Mouse (Mus musculus) heart, adult 2 months (tissue): ENCODE measurements at regions not wholly inside any gene's neighbourhood (a gene's known extent, or its start where the extent isn't known, plus 50 kb on each side); places are given as distances from the start of the nearest gene placed in this dataset.

Experiments used
- DNase-seq, 2 experiments: peaks; one replicate each; pipeline ENCODE4 v3.0.0; 2021
- H3K27ac ChIP-seq: fragments of 200-600 bp; 2 replicates; pipeline ENCODE4 v1.8.1; 2022
- H3K27me3 ChIP-seq: fragments of 200-500 bp; 2 replicates; pipeline ENCODE4 v1.6.1; 2012; ENCODE audit warnings: mild to moderate bottlenecking, low read length, inconsistent platforms, mixed read lengths; ENCODE audit not compliant: control insufficient read depth, insufficient read depth
- H3K36me3 ChIP-seq: fragments of 200-500 bp; 2 replicates; pipeline ENCODE4 v1.6.1; 2012; ENCODE audit warnings: low read length, inconsistent platforms; ENCODE audit not compliant: control insufficient read depth, insufficient read depth
- H3K4me1 ChIP-seq: fragments of 200-500 bp; 2 replicates; pipeline ENCODE4 v1.6.1; 2011; ENCODE audit warnings: low read length; ENCODE audit not compliant: control insufficient read depth, insufficient read depth
- H3K4me3 ChIP-seq: fragments of 200-600 bp; 2 replicates; pipeline ENCODE4 v1.8.1; 2022
- H3K79me2 ChIP-seq: fragments of 200-500 bp; replicated peaks from 2 replicates; pipeline ENCODE4 v1.6.1; 2012; ENCODE audit warnings: mild to moderate bottlenecking, inconsistent platforms, low read length, moderate library complexity, mixed read lengths; ENCODE audit not compliant: control insufficient read depth, insufficient read depth
- H3K9ac ChIP-seq: fragments of 200-500 bp; 2 replicates; pipeline ENCODE4 v1.6.1; 2012; ENCODE audit warnings: low read depth, mild to moderate bottlenecking, control low read depth, inconsistent platforms, low read length, mixed read lengths
- CTCF ChIP-seq: fragments of 200-600 bp; IDR thresholded peaks from 2 replicates; pipeline ENCODE4 v1.8.1; 2022; ENCODE audit warnings: antibody characterized with exemption, mild to moderate bottlenecking, moderate library complexity
- EP300 ChIP-seq: fragments of 200-500 bp; IDR thresholded peaks from 2 replicates; pipeline ENCODE4 v1.6.1; 2011; ENCODE audit warnings: low read depth, low read length, control low read depth; ENCODE audit not compliant: insufficient read depth
- POLR2A ChIP-seq: fragments of 200-500 bp; IDR thresholded peaks from 2 replicates; pipeline ENCODE4 v1.6.1; 2011; ENCODE audit warnings: mild to moderate bottlenecking, low read depth, low read length, control low read depth; ENCODE audit not compliant: insufficient read depth
- WGBS: fragments of 180-500 bp; shearing (Covaris S2); methylation state at CpG from one replicate; pipeline ENCODE4 v1.1.7; 2018; 5-methylcytosine and 5-hydroxymethylcytosine counted together
- intact Hi-C: fragments of 180-260 bp; cut with DNase I; formaldehyde crosslinking; loops from one replicate; pipeline ENCODE4 v1.15.1; 2025

- Histone ChIP-seq H3K79me2 (no peaks in the 10 kb centered on the region), H3K4me3 (no peak overlapping the region), H3K4me1 (no peaks in the 10 kb centered on the region), H3K27ac (no peak overlapping the region), H3K36me3 (no peaks in the 10 kb centered on the region), H3K27me3 (no peaks in the 10 kb centered on the region), H3K9ac (no peak overlapping the region)
- WGBS = 73% methylated on average over 1 of the region's 1 CpGs
- intact Hi-C loops = no loop called here
- TF ChIP-seq EP300 = no peak
- no peak for TF ChIP-seq CTCF
- no peak for TF ChIP-seq POLR2A
- no peak for DNase-seq
These were observed 572.6 kb upstream of the Robo2 start for GRCm38 (mm10) chr16:74984207-74984606.

DNA sequence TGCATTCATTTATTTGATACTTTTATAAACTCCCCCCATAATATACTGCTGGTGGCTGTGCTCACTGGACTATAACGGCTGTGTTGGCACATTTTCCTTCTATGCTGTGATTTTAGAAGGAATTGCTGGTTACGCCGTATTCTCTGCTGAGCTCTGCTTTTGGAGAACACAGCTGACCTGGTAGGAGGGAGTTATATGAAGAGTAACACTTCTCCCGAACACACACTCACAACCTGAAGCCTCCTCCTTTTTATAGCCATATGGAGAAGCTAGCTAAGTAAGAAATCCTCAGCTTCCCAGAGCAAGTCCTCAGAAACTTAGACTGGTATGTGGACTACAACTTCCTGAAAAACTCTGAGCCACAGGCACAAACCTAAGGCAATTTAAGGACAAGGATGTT is 554.5 kb upstream of the Robo2 start:
- Histone ChIP-seq H3K4me3 (no peak overlapping the region), H3K27ac (no peak overlapping the region), H3K9ac (no peak overlapping the region), H3K4me1 (no peaks in the 10 kb centered on the region), H3K79me2 (no peaks in the 10 kb centered on the region), H3K27me3 (no peaks in the 10 kb centered on the region), H3K36me3 (no peaks in the 10 kb centered on the region)
- no peak for DNase-seq
- WGBS = 79% methylated on average over 4 of the region's 4 CpGs
- TF ChIP-seq EP300 (no peak), POLR2A (no peak), CTCF (no peak)
- intact Hi-C loops = no loop called here

DNA sequence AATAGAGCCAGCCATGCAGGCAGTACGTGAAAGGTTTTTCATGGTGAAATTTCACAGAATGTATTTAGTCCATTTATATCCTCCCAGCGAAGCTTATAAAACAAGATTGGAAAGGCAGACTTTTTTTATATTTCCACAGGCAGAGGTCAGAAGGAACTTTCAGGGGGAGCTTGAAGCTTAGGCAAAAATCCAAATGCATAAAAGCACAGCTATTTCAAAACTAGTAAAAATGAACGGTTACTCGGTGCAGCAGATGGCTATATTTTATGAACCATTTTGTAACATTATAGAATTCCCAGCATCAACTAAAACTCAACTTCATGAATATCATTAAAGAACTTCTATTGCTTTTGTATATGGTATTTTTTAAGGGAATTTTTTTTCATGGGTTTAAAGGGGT is 518.1 kb upstream of the Robo2 start:
- DNase-seq = no peak
- Histone ChIP-seq H3K36me3 (no peaks in the 10 kb centered on the region), H3K27me3 (no peaks in the 10 kb centered on the region), H3K4me3 (no peak overlapping the region), H3K9ac (no peak overlapping the region), H3K4me1 (no peaks in the 10 kb centered on the region), H3K79me2 (no peaks in the 10 kb centered on the region), H3K27ac (no peak overlapping the region)
- no peak for TF ChIP-seq EP300
- TF ChIP-seq POLR2A = no peak
- TF ChIP-seq CTCF = no peak
- intact Hi-C loops = no loop called here
- WGBS = 77% methylated on average over 4 of the region's 4 CpGs

- no peaks in the 10 kb centered on the region for H3K27me3 ChIP-seq
- H3K4me1 ChIP-seq = no peaks in the 10 kb centered on the region
- peak in 1 of 2 experiments; percentile 3 for DNase-seq
- no peak overlapping the region for H3K9ac ChIP-seq
- no peak overlapping the region for H3K27ac ChIP-seq
- WGBS = 16% methylated on average over 7 of the region's 7 CpGs
- intact Hi-C loops = no loop called here
- TF ChIP-seq CTCF (no peak), POLR2A (no peak)
- H3K4me3 ChIP-seq = no peak overlapping the region
- H3K36me3 ChIP-seq = no peaks in the 10 kb centered on the region
- H3K79me2 ChIP-seq = no peaks in the 10 kb centered on the region
These were observed 489.2 kb upstream of the Robo2 start for GRCm38 (mm10) chr16:74900835-74901234.

DNA sequence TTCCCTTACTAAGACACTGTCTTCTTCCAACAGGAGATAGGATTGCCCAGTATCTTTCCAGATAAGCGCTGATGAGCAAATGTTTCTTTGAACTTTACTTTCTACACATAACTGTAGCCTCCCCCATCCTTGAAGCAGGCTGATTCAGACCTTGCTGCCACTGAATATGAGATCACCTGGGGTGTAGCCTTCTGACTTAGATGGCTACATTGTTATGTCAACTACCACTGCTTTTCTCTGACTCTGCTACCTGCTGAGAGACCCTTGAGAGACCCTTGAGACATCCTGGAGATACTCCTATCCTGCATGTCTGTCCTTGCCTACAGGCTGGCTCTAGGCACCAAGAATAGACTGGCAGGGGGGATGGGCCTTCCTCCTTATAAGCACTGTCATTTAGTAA is 476.1 kb upstream of the Robo2 start:
- Histone ChIP-seq H3K27me3 (no peaks in the 10 kb centered on the region), H3K79me2 (no peaks in the 10 kb centered on the region), H3K4me1 (no peaks in the 10 kb centered on the region), H3K9ac (no peak overlapping the region), H3K27ac (no peak overlapping the region), H3K36me3 (no peaks in the 10 kb centered on the region), H3K4me3 (no peak overlapping the region)
- DNase-seq = no peak
- TF ChIP-seq EP300 = no peak
- intact Hi-C loops = no loop called here
- WGBS = 46% methylated on average over 1 of the region's 1 CpGs

GRCm38 (mm10) chr16:74878603-74879002 is 467.0 kb upstream of the Robo2 start:
- H3K9ac ChIP-seq = no peak overlapping the region
- DNase-seq = no peak
- no peak for TF ChIP-seq EP300
- 74% methylated on average over 3 of the region's 3 CpGs for WGBS
- no peaks in the 10 kb centered on the region for H3K36me3 ChIP-seq
- H3K27me3 ChIP-seq = no peaks in the 10 kb centered on the region
- intact Hi-C loops = no loop called here
- H3K79me2 ChIP-seq = no peaks in the 10 kb centered on the region
- H3K4me3 ChIP-seq = no peak overlapping the region
- H3K27ac ChIP-seq = no peak overlapping the region
- no peaks in the 10 kb centered on the region for H3K4me1 ChIP-seq

DNA sequence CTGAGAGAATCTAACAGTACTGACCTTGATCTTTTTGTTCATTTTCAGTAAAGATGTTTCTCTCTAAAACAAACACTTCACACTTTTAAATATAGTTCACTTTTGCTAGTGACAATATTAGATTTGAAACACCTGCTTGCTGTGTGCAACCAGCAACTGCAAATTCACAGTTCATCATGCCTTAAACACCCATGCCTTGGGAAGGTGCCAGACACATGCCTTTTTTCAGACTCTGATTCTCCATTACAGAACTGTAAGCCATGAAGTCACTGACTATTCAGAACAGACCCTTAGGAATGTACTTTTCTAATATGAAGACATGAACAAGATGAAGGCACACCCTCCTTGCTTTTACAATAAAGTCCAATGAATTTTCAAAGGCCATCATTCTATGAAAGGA is 462.1 kb upstream of the Robo2 start:
- no peaks in the 10 kb centered on the region for H3K27me3 ChIP-seq
- H3K27ac ChIP-seq = no peak overlapping the region
- no peak for DNase-seq
- TF ChIP-seq POLR2A = no peak
- no peak for TF ChIP-seq CTCF
- no peak for TF ChIP-seq EP300
- intact Hi-C loops = no loop called here
- no peak overlapping the region for H3K9ac ChIP-seq
- H3K36me3 ChIP-seq = no peaks in the 10 kb centered on the region
- no peaks in the 10 kb centered on the region for H3K4me1 ChIP-seq
- H3K4me3 ChIP-seq = no peak overlapping the region
- no peaks in the 10 kb centered on the region for H3K79me2 ChIP-seq
